Mouse (Mus musculus) heart, embryonic 16.5 days (tissue): ENCODE results near the gene Rps18. TPM values are rescaled to one million over a fixed set of nuclear protein-coding genes. Genes with fewer than 3 reads are reported as not detected.
"Not testable (repeated sequence)": the region's sequence is repeated elsewhere in the genome, so short reads cannot be mapped to it uniquely, and the experiment has no call there.

Experiments used
- ATAC-seq: fragments of 200-750 bp; cut with Nextera tagmentation; replicated peaks from 2 replicates; pipeline ENCODE4 v1.8.0; 2017; ENCODE audit warnings: moderate number of reproducible peaks; ENCODE audit not compliant: insufficient read depth, low FRiP score; ENCODE audit errors: extremely low read depth
- H3K27ac ChIP-seq: fragments of 300-500 bp; sonication (generic); 2 replicates; pipeline ENCODE4 v1.5.1; 2014; ENCODE audit warnings: mild to moderate bottlenecking, low read length, control low read depth, moderate library complexity
- H3K27me3 ChIP-seq: fragments of 300-500 bp; sonication (generic); 2 replicates; pipeline ENCODE4 v1.6.1; 2014; ENCODE audit warnings: low read length, mixed read lengths; ENCODE audit not compliant: control insufficient read depth, insufficient read depth
- H3K36me3 ChIP-seq: fragments of 300-500 bp; sonication (generic); 2 replicates; pipeline ENCODE4 v1.6.1; 2014; ENCODE audit not compliant: control insufficient read depth, insufficient read depth
- H3K4me1 ChIP-seq: fragments of 300-500 bp; sonication (generic); 2 replicates; pipeline ENCODE4 v1.6.1; 2014; ENCODE audit warnings: low read length, mixed read lengths; ENCODE audit not compliant: control insufficient read depth, insufficient read depth
- H3K4me2 ChIP-seq: fragments of 300-500 bp; sonication (generic); 2 replicates; pipeline ENCODE4 v1.6.1; 2014; ENCODE audit warnings: low read depth, mild to moderate bottlenecking, control low read depth, low read length
- H3K4me3 ChIP-seq: fragments of 300-500 bp; sonication (generic); 2 replicates; pipeline ENCODE4 v1.5.1; 2014; ENCODE audit warnings: mild to moderate bottlenecking, control low read depth, low read length
- H3K9ac ChIP-seq: fragments of 300-500 bp; sonication (generic); 2 replicates; pipeline ENCODE4 v1.6.1; 2014; ENCODE audit warnings: low read length, control low read depth
- H3K9me3 ChIP-seq: fragments of 300-500 bp; sonication (generic); replicated peaks from 2 replicates; pipeline ENCODE4 v1.6.1; 2016; ENCODE audit warnings: low read length; ENCODE audit not compliant: control insufficient read depth
- WGBS: fragments of 180-500 bp; shearing (Covaris S2); extraction: QIAGEN DNeasy Blood & Tissue Kit; methylation state at CpG from one replicate; pipeline ENCODE4 v1.1.7; 2014; 5-methylcytosine and 5-hydroxymethylcytosine counted together
- polyA plus RNA-seq: library from polyadenylated mRNA; unstranded; fragments of >200 nt; fragmentation: Nextera tagmentation; extraction: Ambion mirVana; gene quantifications from 2 replicates; pipeline ENCODE4 v1.2.1, GENCODE M21; 2015

The Rps18 gene
- polyA plus RNA-seq, 1 experiment from 2014 or later = 901 TPM

GRCm38 (mm10) chr17:33908331-33909076 lies 47.3 kb downstream of the Rps18 start:
- Histone ChIP-seq H3K9me3 (no peaks in the 10 kb centered on the region), H3K27me3 (no peaks in the 10 kb centered on the region), H3K4me3 (peak overlapping the region; percentile 77), H3K4me1 (peaks cover 7% of the 10 kb centered on the region), H3K27ac (peak overlapping the region; percentile 70), H3K36me3 (peaks cover 23% of the 10 kb centered on the region), H3K9ac (peak overlapping the region; percentile 73), H3K4me2 (peak overlapping the region; percentile 94)
- WGBS = under 1% methylated on average over 43 of the region's 44 CpGs
- peak; percentile 46 for ATAC-seq

- not testable (repeated sequence) for H3K27ac ChIP-seq, H3K4me3 ChIP-seq, H3K36me3 ChIP-seq, ATAC-seq, H3K4me2 ChIP-seq, H3K27me3 ChIP-seq, H3K9ac ChIP-seq, H3K4me1 ChIP-seq, H3K9me3 ChIP-seq
- WGBS = 39% methylated on average over 3 of the region's 4 CpGs
Measured at GRCm38 (mm10) chr17:33904835-33905234, 51.0 kb downstream of the Rps18 start, which contains the start of gene Platr17. Gene Platr17, plus strand, starts transcription at chr17:33905135.

DNA sequence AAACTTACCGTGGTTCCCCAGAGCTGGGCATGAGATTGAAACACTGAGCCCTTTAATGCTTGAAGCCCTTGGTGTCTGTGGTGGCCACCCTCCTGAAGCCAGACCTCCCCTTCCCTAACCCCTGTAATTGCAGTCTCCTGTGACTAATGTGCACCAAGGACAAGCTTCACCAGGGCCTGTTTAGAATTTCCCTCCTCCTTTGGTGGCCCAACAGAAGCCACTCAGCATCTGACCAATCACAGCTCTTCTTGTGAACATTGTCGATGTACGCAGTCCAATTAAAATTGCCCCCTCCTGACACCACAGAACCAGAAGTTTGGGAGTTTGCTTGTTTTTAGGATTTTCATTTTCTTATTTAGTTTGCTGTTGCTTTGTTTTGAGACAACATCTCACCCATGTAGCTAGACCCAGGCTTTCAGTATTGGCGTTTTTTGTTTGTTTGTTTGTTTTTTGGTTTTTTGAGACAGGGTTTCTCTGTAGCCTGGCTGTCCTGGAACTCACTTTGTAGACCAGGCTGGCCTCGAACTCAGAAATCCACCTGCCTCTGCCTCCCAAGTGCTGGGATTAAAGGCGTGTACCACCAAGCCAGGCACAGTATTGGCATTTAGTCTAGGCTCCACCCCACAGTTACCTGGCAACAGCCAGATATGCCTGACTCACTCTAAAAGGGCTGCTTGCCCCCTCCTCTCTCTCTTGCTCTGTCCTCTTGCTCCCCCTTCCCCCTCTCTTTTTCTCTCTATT lies 51.7 kb downstream of the Rps18 start:
- WGBS = 72% methylated on average over 6 of the region's 6 CpGs

GRCm38 (mm10) chr17:33902491-33902890 lies 53.3 kb downstream of the Rps18 start:
- Histone ChIP-seq H3K27me3 (no peaks in the 10 kb centered on the region), H3K4me1 (no peaks in the 10 kb centered on the region), H3K36me3 (no peaks in the 10 kb centered on the region), H3K9ac (no peak overlapping the region), H3K4me2 (no peak overlapping the region), H3K9me3 (no peaks in the 10 kb centered on the region), H3K4me3 (no peak overlapping the region), H3K27ac (no peak overlapping the region)
- no peak for ATAC-seq
- 81% methylated on average over 7 of the region's 7 CpGs for WGBS

More for the DNA sequence above, 51.7 kb downstream of the Rps18 start:
- not testable (repeated sequence) for ATAC-seq, H3K4me2 ChIP-seq, H3K9ac ChIP-seq, H3K4me3 ChIP-seq, H3K36me3 ChIP-seq, H3K4me1 ChIP-seq, H3K27ac ChIP-seq, H3K27me3 ChIP-seq, H3K9me3 ChIP-seq

GRCm38 (mm10) chr17:33902079-33902478 lies 53.7 kb downstream of the Rps18 start:
- no peak for ATAC-seq
- H3K9me3 ChIP-seq = no peaks in the 10 kb centered on the region
- H3K27ac ChIP-seq = peak overlapping the region; percentile 62
- no peaks in the 10 kb centered on the region for H3K36me3 ChIP-seq
- 56% methylated on average over 4 of the region's 4 CpGs for WGBS
- H3K4me2 ChIP-seq = no peak overlapping the region
- no peaks in the 10 kb centered on the region for H3K4me1 ChIP-seq
- H3K9ac ChIP-seq = no peak overlapping the region
- no peaks in the 10 kb centered on the region for H3K27me3 ChIP-seq
- H3K4me3 ChIP-seq = no peak overlapping the region

Other genes with a start within 250 kb of the Rps18 start
- 96.0 and 100 TPM in 2 replicates for gene March2, start 237.3 kb downstream of the Rps18 start, polyA plus RNA-seq
- 278 and 304 TPM in 2 replicates for gene Rab11b, start 195.5 kb downstream of the Rps18 start, polyA plus RNA-seq
- gene Angptl4, start 174.2 kb downstream of the Rps18 start, polyA plus RNA-seq = 16.4 and 20.5 TPM in 2 replicates
- gene Kank3, start 145.5 kb downstream of the Rps18 start, polyA plus RNA-seq = 48.5 and 58.7 TPM in 2 replicates
- 388 and 436 TPM in 2 replicates for gene Rps28, start 131.4 kb downstream of the Rps18 start, polyA plus RNA-seq
- 535 and 549 TPM in 2 replicates for gene Ndufa7, start 131.4 kb downstream of the Rps18 start, polyA plus RNA-seq
- 37.6 and 41.9 TPM in 2 replicates for gene Cd320, start 112.9 kb downstream of the Rps18 start, polyA plus RNA-seq
- not detected in 2 replicates for gene Gm7029, start 82.2 kb downstream of the Rps18 start, polyA plus RNA-seq
- gene Kifc1, start 65.3 kb downstream of the Rps18 start, polyA plus RNA-seq = 7.8 and 8.3 TPM in 2 replicates
- 0.30 TPM in 1 of 2 replicates, not detected in the other for gene Platr17, start 50.9 kb downstream of the Rps18 start, polyA plus RNA-seq
- 34.8 and 39.4 TPM in 2 replicates for gene Daxx, start 46.6 kb downstream of the Rps18 start, polyA plus RNA-seq
- gene Tapbp, start 40.1 kb downstream of the Rps18 start, polyA plus RNA-seq = 56.1 and 64.3 TPM in 2 replicates
- 12.8 and 14.0 TPM in 2 replicates for gene Zbtb22, start 40.1 kb downstream of the Rps18 start, polyA plus RNA-seq
- gene Rgl2, start 26.5 kb downstream of the Rps18 start, polyA plus RNA-seq = 40.8 and 42.9 TPM in 2 replicates
- gene Pfdn6, start 15.7 kb downstream of the Rps18 start, polyA plus RNA-seq = 125 and 133 TPM in 2 replicates
- 19.3 and 20.5 TPM in 2 replicates for gene Wdr46, start 15.3 kb downstream of the Rps18 start, polyA plus RNA-seq
- gene B3galt4, start 4.5 kb downstream of the Rps18 start, polyA plus RNA-seq = 5.7 and 5.8 TPM in 2 replicates
- 39.7 and 42.5 TPM in 2 replicates for gene Vps52, start 189 bp downstream of the Rps18 start, polyA plus RNA-seq
- gene H2-K1, start 44.3 kb upstream of the Rps18 start, polyA plus RNA-seq = 66.0 and 100 TPM in 2 replicates
- 13.0 and 13.7 TPM in 2 replicates for gene Ring1, start 68.7 kb upstream of the Rps18 start, polyA plus RNA-seq
- gene H2-Ke6, start 72.1 kb upstream of the Rps18 start, polyA plus RNA-seq = 53.0 and 59.1 TPM in 2 replicates
- gene Slc39a7, start 75.7 kb upstream of the Rps18 start, polyA plus RNA-seq = 108 and 119 TPM in 2 replicates
- gene Rxrb, start 75.8 kb upstream of the Rps18 start, polyA plus RNA-seq = 33.7 and 34.5 TPM in 2 replicates
- 1.1 and 1.2 TPM in 2 replicates for gene Col11a2, start 83.4 kb upstream of the Rps18 start, polyA plus RNA-seq
- gene H2-Oa, start 136.3 kb upstream of the Rps18 start, polyA plus RNA-seq = 0.97 and 3.1 TPM in 2 replicates
- 10.9 and 13.8 TPM in 2 replicates for gene H2-DMa, start 163.5 kb upstream of the Rps18 start, polyA plus RNA-seq
- gene Brd2, start 166.6 kb upstream of the Rps18 start, polyA plus RNA-seq = 69.4 and 71.9 TPM in 2 replicates
- gene H2-DMb2, start 187.3 kb upstream of the Rps18 start, polyA plus RNA-seq = 2.5 and 6.1 TPM in 2 replicates
- 2.3 and 4.0 TPM in 2 replicates for gene H2-DMb1, start 197.1 kb upstream of the Rps18 start, polyA plus RNA-seq
- 5.7 and 11.1 TPM in 2 replicates for gene Tap1, start 231.6 kb upstream of the Rps18 start, polyA plus RNA-seq
- gene Psmb9, start 231.8 kb upstream of the Rps18 start, polyA plus RNA-seq = 15.0 and 32.2 TPM in 2 replicates
- 31.8 and 87.6 TPM in 2 replicates for gene Psmb8, start 241.7 kb upstream of the Rps18 start, polyA plus RNA-seq
- 10.9 and 21.4 TPM in 2 replicates for gene Tap2, start 247.5 kb upstream of the Rps18 start, polyA plus RNA-seq